Mouse (Mus musculus): Measurements from ENCODE around the gene Il22ra1.
"Not testable (repeated sequence)": the region's sequence is repeated elsewhere in the genome, so short reads cannot be mapped to it uniquely, and the experiment has no call there.

Gene Il22ra1

GRCm38 (mm10) chr4:135727817-135728216, at the start of gene Il22ra1:
Gene Il22ra1, plus strand, starts transcription at chr4:135728172.
- no peak for DNase-seq

- DNase-seq, result no peak
Measured at GRCm38 (mm10) chr4:135679316-135679715, 48.7 kb upstream of the Il22ra1 start.

- no peak for DNase-seq
Measured at GRCm38 (mm10) chr4:135681789-135682188, 46.2 kb upstream of the Il22ra1 start.

- DNase-seq, result no peak
Measured at GRCm38 (mm10) chr4:135683553-135683952, 44.4 kb upstream of the Il22ra1 start.

GRCm38 (mm10) chr4:135684731-135685130, 43.2 kb upstream of the Il22ra1 start:
- no peak for DNase-seq

- DNase-seq, result no peak
Measured at GRCm38 (mm10) chr4:135685906-135686567, 41.9 kb upstream of the Il22ra1 start, which contains the start of gene Ifnlr1. Gene Ifnlr1, plus strand, starts transcription at chr4:135686287.

GRCm38 (mm10) chr4:135686568-135686953, 41.4 kb upstream of the Il22ra1 start:
- DNase-seq, result no peak

- no peak for DNase-seq
Measured at GRCm38 (mm10) chr4:135689797-135690196, 38.2 kb upstream of the Il22ra1 start.

GRCm38 (mm10) chr4:135690241-135690640, 37.7 kb upstream of the Il22ra1 start:
- no peak for DNase-seq

- no peak for DNase-seq
Measured at GRCm38 (mm10) chr4:135692916-135693315, 35.1 kb upstream of the Il22ra1 start.

GRCm38 (mm10) chr4:135698498-135698897, 29.5 kb upstream of the Il22ra1 start:
- no peak for DNase-seq

- DNase-seq, result no peak
Measured at GRCm38 (mm10) chr4:135703497-135703896, 24.5 kb upstream of the Il22ra1 start.

GRCm38 (mm10) chr4:135704016-135704415, 24.0 kb upstream of the Il22ra1 start:
- DNase-seq, result no peak

GRCm38 (mm10) chr4:135706045-135706444, 21.9 kb upstream of the Il22ra1 start:
- DNase-seq, result no peak

- DNase-seq, result peak; percentile 58
Measured at GRCm38 (mm10) chr4:135709072-135709564, 18.9 kb upstream of the Il22ra1 start.

GRCm38 (mm10) chr4:135709621-135710020, 18.4 kb upstream of the Il22ra1 start:
- DNase-seq, result no peak

GRCm38 (mm10) chr4:135710392-135710791, 17.6 kb upstream of the Il22ra1 start:
- DNase-seq, result no peak

- DNase-seq, result no peak
Measured at GRCm38 (mm10) chr4:135714776-135715175, 13.2 kb upstream of the Il22ra1 start.

- not testable (repeated sequence) for DNase-seq
Measured at GRCm38 (mm10) chr4:135716438-135716837, 11.5 kb upstream of the Il22ra1 start.

GRCm38 (mm10) chr4:135722540-135723290, 5.3 kb upstream of the Il22ra1 start:
- no peak for DNase-seq

- DNase-seq, result no peak
Measured at GRCm38 (mm10) chr4:135726416-135726815, 1.6 kb upstream of the Il22ra1 start.

GRCm38 (mm10) chr4:135730204-135730603, 2.2 kb downstream of the Il22ra1 start:
- peak; percentile 29 for DNase-seq

GRCm38 (mm10) chr4:135730951-135731350, 3.0 kb downstream of the Il22ra1 start:
- DNase-seq, result no peak

GRCm38 (mm10) chr4:135733901-135734300, 5.9 kb downstream of the Il22ra1 start:
- no peak for DNase-seq

All from cerebellum, adult 8-10 months (tissue).